Mouse (Mus musculus) megakaryocyte, embryonic 14.5 days (primary cell): ENCODE results near the gene Cfap299. TPM values are rescaled to one million over a fixed set of nuclear protein-coding genes. Genes with fewer than 3 reads are reported as not detected.

Source experiments
- H3K27me3 ChIP-seq: replicated peaks from 2 replicates; pipeline ENCODE3; 2012; ENCODE audit warnings: inconsistent platforms
- H3K36me3 ChIP-seq: replicated peaks from 2 replicates; pipeline ENCODE3; 2012; ENCODE audit warnings: low read length, inconsistent platforms, mixed read lengths
- H3K4me1 ChIP-seq: 2 replicates; pipeline ENCODE4 v1.6.1; 2012; ENCODE audit warnings: inconsistent platforms
- H3K4me3 ChIP-seq: replicated peaks from 2 replicates; pipeline ENCODE3; 2012; ENCODE audit warnings: moderate library complexity, mild to moderate bottlenecking, inconsistent platforms
- H3K9me3 ChIP-seq: 2 replicates; pipeline ENCODE4 v1.6.1; 2012; ENCODE audit warnings: inconsistent platforms
- FLI1 ChIP-seq: IDR thresholded peaks from 2 replicates; pipeline ENCODE4 v1.6.1; 2012; ENCODE audit warnings: low read length, inconsistent platforms, mixed read lengths
- GATA1 ChIP-seq: IDR thresholded peaks from 3 replicates; pipeline ENCODE4 v1.6.1; 2012; ENCODE audit warnings: mixed read lengths, low read length, inconsistent platforms, borderline replicate concordance
- polyA plus RNA-seq: library from polyadenylated mRNA; stranded (reverse); fragments of >175 nt; gene quantifications from 2 replicates; pipeline ENCODE4 v1.2.3, GENCODE M21; 2012; ENCODE audit warnings: low replicate concordance; ENCODE audit not compliant: insufficient read depth

The Cfap299 gene
- polyA plus RNA-seq, 1 experiment = not detected

GRCm38 (mm10) chr5:98446771-98447462, 117.8 kb downstream of the Cfap299 start:
- no peaks in the 10 kb centered on the region for H3K4me1 ChIP-seq
- H3K36me3 ChIP-seq = no peaks in the 10 kb centered on the region
- TF ChIP-seq FLI1 (no peak), GATA1 (no peak)
- H3K9me3 ChIP-seq = peaks cover 10% of the 10 kb centered on the region; the same call in 1 of the 2 replicates
- no peak overlapping the region for H3K4me3 ChIP-seq
- H3K27me3 ChIP-seq = no peaks in the 10 kb centered on the region

- H3K4me1 ChIP-seq = no peaks in the 10 kb centered on the region
These were observed 120.8 kb downstream of the Cfap299 start for GRCm38 (mm10) chr5:98449873-98450272.

GRCm38 (mm10) chr5:98466882-98467535, 137.9 kb downstream of the Cfap299 start:
- H3K36me3 ChIP-seq = no peaks in the 10 kb centered on the region
- H3K4me1 ChIP-seq = no peaks in the 10 kb centered on the region
- TF ChIP-seq GATA1 = no peak
- TF ChIP-seq FLI1 = no peak
- no peak overlapping the region for H3K4me3 ChIP-seq
- H3K27me3 ChIP-seq = no peaks in the 10 kb centered on the region
- H3K9me3 ChIP-seq = peaks cover 19% of the 10 kb centered on the region

More at GRCm38 (mm10) chr5:98449873-98450272, 120.8 kb downstream of the Cfap299 start:
- H3K36me3 ChIP-seq = no peaks in the 10 kb centered on the region
- no peaks in the 10 kb centered on the region for H3K27me3 ChIP-seq
- no peak for TF ChIP-seq FLI1
- TF ChIP-seq GATA1 = no peak
- no peak overlapping the region for H3K4me3 ChIP-seq
- peaks cover 17% of the 10 kb centered on the region for H3K9me3 ChIP-seq

GRCm38 (mm10) chr5:98470052-98470451, 140.9 kb downstream of the Cfap299 start:
- TF ChIP-seq GATA1 (no peak), FLI1 (no peak)

GRCm38 (mm10) chr5:98476539-98476938, 147.4 kb downstream of the Cfap299 start:
- Histone ChIP-seq H3K36me3 (no peaks in the 10 kb centered on the region), H3K4me1 (no peaks in the 10 kb centered on the region), H3K4me3 (no peak overlapping the region), H3K27me3 (no peaks in the 10 kb centered on the region), H3K9me3 (peaks cover 11% of the 10 kb centered on the region)
- TF ChIP-seq FLI1 (no peak), GATA1 (no peak)

More at GRCm38 (mm10) chr5:98470052-98470451, 140.9 kb downstream of the Cfap299 start:
- Histone ChIP-seq H3K4me3 (no peak overlapping the region), H3K27me3 (no peaks in the 10 kb centered on the region), H3K9me3 (peaks cover 8% of the 10 kb centered on the region; the same call in 1 of the 2 replicates), H3K4me1 (no peaks in the 10 kb centered on the region), H3K36me3 (no peaks in the 10 kb centered on the region)

GRCm38 (mm10) chr5:98477261-98477660, 148.2 kb downstream of the Cfap299 start:
- TF ChIP-seq GATA1 = no peak
- TF ChIP-seq FLI1 = no peak
- Histone ChIP-seq H3K36me3 (no peaks in the 10 kb centered on the region), H3K27me3 (no peaks in the 10 kb centered on the region), H3K9me3 (peaks cover 11% of the 10 kb centered on the region), H3K4me1 (no peaks in the 10 kb centered on the region), H3K4me3 (no peak overlapping the region)

- no peak for TF ChIP-seq GATA1
- TF ChIP-seq FLI1 = no peak
- H3K36me3 ChIP-seq = no peaks in the 10 kb centered on the region
- no peak overlapping the region for H3K4me3 ChIP-seq
- H3K27me3 ChIP-seq = no peaks in the 10 kb centered on the region
- H3K4me1 ChIP-seq = no peaks in the 10 kb centered on the region
- H3K9me3 ChIP-seq = peaks cover 12% of the 10 kb centered on the region
These were observed 154.4 kb downstream of the Cfap299 start for GRCm38 (mm10) chr5:98483507-98483906.

GRCm38 (mm10) chr5:98485189-98485588, 156.1 kb downstream of the Cfap299 start:
- H3K4me3 ChIP-seq = no peak overlapping the region
- no peak for TF ChIP-seq GATA1
- no peak for TF ChIP-seq FLI1
- no peaks in the 10 kb centered on the region for H3K36me3 ChIP-seq
- H3K9me3 ChIP-seq = peaks cover 7% of the 10 kb centered on the region
- H3K4me1 ChIP-seq = no peaks in the 10 kb centered on the region
- no peaks in the 10 kb centered on the region for H3K27me3 ChIP-seq

GRCm38 (mm10) chr5:98498317-98498716, 169.2 kb downstream of the Cfap299 start:
- H3K4me1 ChIP-seq = no peaks in the 10 kb centered on the region
- TF ChIP-seq GATA1 (no peak), FLI1 (no peak)
- 0 out of 2 replicates have a peak, but pooled peaks cover 3% of the 10 kb centered on the region for H3K9me3 ChIP-seq
- H3K27me3 ChIP-seq = no peaks in the 10 kb centered on the region
- H3K4me3 ChIP-seq = no peak overlapping the region
- no peaks in the 10 kb centered on the region for H3K36me3 ChIP-seq

GRCm38 (mm10) chr5:98516214-98516613, 187.1 kb downstream of the Cfap299 start:
- Histone ChIP-seq H3K27me3 (no peaks in the 10 kb centered on the region), H3K9me3 (peaks cover 7% of the 10 kb centered on the region; the same call in 1 of the 2 replicates), H3K4me1 (no peaks in the 10 kb centered on the region), H3K4me3 (no peak overlapping the region), H3K36me3 (no peaks in the 10 kb centered on the region)
- TF ChIP-seq GATA1 (no peak), FLI1 (no peak)
